Mouse (Mus musculus): ENCODE results near the gene Lif.

The Lif gene

DNA sequence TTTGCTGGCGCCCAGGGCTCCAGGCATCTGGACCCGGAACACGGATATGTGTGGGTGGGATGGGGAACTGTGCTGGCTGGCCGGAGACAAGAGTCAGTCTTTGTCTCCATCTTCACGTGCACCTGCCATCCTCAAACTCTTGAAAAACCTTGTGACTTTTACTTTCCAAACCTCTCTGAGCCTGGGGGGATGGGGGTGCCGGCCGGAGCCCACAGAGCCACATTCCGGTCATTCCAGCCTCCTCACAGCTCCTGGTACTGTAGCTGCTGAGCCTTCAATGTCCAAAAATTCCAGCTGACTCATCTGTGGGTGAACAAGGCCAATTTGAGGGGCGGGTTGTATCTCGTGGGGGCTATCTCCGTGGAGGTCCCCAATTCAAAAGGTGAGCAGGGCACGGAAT, 41.8 kb downstream of the Lif start:
- peak; percentile 54 to 60 for DNase-seq

DNA sequence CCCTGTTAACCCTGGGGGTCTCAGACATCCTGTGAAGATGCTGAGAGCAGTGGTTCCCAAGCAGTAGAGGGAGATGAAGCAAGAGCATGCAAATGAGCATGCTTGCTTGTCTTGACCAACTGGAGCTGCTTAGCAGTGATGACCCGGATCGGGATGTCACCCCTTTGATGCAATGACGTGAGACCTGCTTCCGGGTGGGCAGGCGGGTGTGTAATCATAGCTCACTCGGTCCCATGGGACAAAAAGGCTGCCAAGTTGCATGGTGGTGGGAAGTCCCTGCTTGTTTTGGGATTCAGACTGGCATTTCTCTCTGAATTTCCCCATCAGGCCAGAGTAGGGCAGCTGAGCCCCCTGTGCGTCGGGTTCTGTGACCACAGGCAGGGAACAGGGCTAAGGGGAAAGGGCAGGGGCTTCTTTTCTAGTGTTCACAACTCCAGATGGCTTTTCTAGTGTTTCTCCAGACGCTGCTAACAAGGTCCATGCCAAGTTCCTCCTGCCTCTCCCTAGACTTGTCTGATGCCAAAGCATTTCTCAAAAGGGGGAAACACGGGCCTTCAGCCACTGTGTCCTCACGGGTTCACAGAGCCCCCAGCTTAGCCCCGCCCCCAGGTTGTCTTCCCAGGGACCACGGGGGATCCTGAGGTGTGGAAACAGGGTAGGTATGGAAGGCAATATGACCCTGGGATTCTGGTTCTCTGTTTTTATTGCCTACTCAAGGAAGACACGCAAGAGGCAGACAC, 42.5 kb downstream of the Lif start:
- peak in 1 of 2 experiments; percentile 50 for DNase-seq

DNA sequence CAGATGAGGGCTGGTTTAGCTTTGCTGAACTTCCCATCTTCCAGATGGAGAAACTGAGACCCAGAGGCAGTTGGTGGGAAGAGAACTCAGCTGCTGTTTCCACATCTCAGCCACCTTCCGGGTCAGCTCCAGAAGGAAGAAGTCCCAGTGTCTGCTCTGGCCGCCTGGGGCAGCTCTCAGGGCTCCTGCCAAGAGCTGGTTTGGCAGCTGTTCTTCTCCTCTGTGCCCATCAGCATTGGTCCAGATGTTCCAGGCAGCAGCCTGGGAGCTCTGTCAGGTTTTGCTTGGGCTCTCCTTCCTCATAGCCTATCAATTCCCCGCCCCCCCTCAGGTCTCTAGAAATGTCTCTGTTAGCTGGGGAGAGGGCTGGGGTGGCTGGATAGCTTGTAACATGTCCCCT, 43.3 kb downstream of the Lif start:
- no peak for DNase-seq

DNA sequence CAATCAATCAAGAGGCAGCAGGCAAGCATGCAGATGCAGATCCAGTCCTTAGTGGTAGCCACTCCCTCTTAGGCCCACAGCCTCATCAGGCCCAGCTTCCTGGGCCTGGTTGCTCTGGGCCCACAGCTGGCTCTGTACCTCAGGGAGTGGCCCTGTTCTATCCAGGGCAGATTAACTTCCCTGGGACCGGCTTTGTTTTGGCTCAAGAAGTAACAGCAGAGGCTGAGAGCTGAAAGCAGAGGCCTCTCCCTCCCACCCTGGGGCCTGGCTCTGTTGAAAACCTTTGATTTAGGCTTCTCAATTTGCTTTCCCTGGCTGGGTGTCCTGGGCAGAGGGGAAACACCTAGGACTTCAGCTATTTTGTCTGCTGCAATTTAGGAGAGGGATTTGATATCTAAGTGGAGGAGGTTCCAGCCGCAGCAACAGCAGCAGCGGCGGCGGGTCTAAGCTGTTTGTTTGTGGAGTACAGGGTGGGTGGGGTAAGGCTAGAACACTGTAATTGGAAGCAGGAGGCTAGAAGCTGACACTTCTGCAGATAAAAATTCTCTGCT, 45.1 kb downstream of the Lif start:
- no peak for DNase-seq

DNA sequence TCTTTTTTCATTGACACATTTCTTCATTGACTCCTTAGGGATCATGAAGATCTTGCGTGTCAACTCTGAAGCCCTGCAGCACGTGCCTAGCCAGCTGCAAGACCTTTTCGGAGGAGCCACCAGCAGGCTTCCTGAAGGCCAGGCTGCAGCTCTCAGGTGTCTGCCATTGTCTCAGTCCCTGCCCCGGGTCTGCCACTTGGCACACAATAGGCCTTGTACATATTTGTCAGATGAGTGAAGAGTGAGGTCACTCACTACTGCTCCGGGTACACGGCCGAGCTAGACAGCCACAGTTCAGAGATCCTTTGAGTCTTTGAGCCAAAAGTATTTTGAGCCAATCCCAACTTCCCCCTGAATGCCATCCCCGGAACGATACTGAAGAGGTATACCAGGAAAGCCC, 45.7 kb downstream of the Lif start:
- DNase-seq, result peak in 1 of 2 experiments; percentile 36

DNA sequence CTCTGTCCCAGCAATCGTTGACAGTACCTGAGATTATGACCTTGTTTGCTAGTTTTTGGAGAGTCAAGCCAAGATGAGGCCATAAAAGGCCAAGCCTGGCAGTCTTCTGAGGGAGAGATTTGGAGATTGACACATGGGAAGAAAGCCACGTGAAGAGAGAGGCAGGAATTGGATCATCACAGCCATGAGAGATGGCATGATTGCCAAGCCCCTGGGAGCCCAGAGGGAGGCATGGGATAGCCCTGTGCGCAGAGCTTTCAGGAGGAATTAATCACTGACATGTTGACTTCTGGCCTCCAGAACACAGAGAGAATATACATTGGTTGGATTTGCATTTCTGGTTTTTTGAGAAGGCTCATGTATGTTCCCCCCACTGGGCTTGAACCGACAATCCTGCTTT, 46.8 kb downstream of the Lif start:
- no peak for DNase-seq

DNA sequence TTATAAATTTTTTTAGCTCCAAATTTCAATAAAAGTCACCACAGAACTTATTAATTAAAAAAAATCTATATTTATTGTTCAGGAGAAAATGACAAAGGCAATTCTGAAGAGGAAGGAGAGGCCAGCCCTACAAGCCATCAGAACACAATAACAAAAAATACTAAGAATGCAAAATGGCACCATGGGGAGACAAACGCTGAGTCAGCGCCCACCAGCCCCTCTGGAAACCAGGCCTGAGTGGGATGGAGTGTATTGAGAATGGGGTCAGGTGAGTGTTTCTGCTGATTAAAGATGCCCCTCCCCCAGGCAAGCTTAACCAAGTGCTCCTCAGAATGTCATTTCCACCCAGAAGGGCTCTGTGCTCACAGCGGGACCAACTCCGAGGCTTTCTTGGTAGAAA, 47.7 kb downstream of the Lif start:
- DNase-seq, result no peak

DNA sequence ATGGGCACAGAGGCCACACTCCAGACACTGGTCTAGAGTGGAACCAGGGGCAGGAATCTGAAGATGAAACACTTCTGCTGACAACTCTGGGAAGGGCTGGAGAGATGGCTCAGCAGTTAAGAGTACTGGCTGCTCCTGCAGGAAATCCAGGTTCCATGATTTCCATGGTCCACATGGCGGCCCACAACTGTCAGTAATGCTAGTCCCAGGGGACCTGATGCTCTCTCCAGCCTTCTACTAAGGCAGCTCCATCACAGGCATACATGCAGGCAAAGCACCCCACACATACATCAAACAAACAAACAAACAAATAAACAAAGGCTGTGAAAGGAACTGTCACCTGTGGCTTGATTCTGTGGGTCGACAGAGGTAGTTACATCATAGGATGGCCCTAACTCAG, 48.7 kb downstream of the Lif start:
- no peak for DNase-seq

DNA sequence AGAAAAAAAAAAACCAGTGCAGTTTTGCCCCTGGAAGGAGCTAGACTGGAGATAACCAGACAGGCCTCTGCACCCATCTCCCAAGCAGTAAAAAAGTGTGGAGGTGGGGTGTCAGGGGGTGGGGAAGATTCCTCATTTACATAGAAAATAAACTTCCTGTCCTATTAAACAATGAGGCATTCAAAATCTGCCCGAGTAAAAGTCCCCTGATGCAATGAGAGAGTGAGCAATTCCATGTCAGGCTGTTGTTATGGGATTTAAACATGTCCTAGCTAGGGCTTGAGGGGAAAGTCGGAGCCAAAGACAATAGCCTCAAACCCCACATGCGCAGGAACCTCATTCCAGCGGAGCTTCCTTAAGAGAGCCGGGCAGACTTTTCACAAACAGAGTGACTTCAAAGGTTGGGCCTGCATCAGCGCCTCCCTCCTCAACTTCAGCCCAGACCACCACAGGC, 50.7 kb downstream of the Lif start:
- DNase-seq, result peak in 1 of 2 experiments; percentile 28

DNA sequence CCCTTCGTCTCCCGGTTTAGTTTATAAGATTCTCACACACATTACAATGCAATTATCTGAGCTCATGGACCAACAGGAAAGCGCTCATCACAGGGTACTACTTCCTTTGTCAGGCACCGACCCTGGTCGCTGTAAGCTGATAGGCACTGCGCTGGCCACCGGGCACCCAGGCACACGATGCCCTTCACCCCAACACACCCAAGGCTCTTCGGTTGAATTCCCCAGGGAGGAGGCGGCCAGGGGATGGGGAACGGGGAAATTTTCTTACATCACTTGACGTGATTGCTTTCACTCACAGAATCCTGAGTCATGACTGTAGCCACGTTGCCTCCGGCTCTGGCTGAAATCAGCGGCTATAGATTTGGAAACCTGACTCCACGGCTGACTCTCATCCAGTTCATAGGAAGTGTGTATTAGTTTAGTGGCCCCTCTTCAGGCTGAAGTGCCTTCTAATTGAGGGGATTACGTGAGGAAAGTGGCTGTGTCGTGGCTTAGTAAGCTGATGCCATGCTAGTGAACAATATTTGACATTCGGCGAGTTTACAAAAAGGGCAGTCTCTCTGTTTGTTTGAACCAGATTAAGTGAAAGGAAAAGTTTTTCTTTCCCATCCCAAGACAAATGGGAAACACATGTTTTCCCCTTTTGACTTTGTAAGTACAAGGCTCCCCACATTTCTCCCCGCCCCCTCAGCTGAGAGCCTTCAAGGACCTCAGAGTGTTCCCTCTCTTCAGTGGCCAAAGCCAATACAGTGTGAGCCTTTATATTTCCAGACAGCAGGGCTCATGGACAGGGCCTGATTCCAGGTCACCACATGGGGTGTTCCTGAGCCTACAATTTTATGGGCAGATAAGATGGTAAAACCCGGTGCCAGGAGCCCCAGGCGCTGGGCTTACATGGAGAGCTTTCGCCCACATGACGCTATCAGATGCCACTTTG, 51.4 kb downstream of the Lif start:
- peak; percentile 77 to 84 for DNase-seq

DNA sequence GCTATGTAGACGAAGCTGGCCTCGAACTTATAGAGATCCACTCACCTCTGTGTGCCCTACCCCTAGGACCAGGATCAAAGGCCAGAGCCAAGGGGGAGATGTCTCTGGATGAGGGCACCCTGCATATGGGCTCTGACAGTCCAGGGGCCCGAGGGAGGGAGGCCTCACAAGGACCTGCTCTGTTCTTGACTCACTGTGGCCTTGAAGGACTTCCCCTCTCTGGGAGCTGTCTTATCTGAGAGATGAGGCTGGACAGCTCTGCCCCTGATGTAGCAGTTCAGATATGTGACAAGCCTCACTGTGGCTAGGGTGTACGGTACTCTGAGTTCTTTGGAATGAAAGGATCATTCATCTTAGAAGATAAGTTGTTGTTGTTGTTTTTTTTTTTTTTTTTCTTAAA, 52.3 kb downstream of the Lif start:
- no peak for DNase-seq

DNA sequence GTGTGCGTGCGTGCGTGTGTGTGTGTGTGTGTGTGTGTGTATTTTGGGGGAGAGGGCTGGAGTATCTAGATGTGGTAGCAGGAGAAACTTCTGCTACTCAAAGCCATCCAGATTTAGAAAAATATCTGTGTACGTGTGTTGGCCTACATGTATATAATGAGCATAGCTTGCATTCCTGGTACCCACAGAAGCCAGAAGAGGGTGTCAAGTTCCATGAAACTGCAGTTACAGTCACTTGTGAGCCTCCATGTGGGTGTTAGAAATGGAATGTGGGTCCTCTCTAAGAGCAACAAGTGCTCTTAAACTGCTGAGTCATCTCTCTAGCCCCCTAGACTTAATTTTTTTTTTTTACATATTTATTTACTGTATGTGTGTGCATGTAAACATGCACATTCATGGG, 53.0 kb downstream of the Lif start:
- DNase-seq, result no peak

DNA sequence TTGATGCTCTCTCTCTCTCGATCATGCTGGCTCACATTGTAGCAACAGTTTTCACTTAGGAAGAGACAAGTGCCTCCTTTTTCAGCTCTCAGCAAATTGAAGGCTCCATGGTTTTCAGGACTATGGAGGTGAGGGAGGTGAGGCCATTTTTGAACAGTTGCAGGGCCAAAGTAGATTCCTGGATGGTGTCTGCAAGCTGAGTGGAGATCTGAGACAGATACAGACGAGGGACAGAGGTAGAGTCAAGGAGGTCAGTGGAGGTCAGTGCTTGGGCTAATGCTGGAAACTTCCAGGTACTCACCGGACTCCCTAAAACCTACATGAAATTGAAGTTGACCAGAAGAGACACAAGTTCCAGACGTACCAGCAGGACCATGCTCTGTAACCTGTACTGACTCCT, 54.8 kb downstream of the Lif start:
- DNase-seq, result no peak

DNA sequence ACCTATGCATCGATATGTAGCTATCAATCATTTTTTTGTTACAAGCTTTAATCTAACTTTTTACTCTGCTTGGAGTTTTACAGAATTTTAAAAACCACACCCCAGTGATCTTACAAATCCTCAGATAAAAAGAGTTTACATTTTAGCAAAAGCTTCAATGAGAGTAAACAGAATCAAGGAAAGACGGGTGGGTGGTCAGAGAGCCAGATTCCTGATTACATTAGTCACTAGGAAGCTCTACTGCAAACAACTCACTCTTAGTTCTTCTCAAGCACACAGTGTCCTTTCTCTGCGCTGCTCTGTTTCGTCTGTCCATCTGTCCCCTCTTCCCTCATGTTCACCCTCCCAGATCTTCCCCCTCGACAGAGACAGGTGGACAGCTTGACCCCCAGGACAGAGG, 59.9 kb downstream of the Lif start:
- no peak for DNase-seq

DNA sequence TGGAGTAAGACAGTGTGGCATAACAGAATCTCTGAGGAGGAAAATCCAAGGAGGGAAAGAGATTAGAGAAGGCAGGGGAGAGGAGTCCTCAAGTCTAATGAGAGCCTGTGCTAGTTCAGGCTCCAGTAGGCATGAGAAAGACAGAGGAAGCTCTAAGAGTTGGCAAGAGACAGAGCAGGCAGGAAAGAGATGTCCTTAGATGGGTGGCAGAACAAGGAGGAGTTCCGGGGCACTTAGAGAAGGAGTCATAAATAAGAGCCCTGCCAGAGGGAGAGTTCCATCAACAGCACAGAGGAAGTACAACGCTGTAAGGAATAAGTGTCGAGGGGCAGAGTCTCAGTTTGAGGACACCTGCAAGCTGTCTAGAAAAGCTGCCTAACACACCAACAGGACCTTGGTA, 60.7 kb downstream of the Lif start:
- DNase-seq, result peak in 1 of 2 experiments; percentile 28

DNA sequence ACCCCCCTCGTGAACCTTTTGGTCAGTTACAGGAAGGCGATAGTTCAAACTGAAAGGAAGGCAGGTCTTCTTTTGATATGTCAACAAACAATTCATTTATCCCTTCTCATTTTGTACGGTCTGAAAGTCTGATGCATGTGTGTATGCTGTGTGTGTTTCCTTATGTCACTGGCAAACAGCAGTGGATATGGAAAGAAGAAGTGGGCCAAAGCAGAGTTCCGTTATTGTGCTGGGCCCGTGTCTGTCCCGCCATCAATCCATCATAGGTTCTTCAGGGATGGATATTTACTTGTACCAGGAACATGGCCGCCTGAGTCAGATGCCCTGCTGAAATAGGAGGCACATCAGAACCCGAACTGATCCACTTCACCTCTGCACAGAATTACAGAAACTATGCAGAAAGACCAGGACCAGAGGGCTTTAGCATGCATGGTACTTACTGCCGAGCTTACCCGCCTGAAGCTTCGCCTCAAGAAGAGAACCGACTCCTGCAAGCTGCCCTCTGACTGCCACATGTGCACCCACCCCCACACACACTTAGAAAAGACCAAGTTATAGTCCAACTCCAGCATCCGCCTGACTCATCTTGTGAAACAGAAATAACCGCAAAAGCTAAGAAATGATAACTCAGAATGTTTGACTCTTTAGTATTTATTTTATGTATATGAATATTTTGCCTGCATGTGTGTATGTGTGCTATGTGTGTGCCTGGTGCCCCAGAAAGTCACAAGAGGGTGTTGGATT, 62.0 kb downstream of the Lif start:
- DNase-seq, result no peak

DNA sequence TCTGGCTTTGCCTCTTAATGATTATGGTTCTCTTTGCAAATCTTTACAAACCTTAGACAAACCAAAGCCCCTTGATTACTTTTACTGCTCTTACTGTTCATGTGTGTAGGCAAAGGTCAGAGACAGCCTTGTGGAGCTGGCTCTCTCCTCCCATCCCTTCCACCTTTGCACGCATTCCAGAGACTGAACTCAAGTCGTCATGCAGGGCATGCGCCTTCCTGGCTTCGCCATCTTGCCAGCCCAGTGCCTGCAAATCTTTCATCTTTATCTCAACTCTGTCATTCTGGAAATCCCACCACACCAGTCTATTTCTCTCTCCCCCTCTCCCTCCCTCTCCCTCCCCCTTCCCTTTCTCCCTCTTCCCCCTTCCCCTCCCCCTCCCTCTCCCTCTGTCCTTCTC, 63.5 kb downstream of the Lif start:
- DNase-seq, result no peak

All from lung, adult 18-20 months (tissue).